ENCODE assay signal across 10 mouse cellular contexts in the genomic region with DNA sequence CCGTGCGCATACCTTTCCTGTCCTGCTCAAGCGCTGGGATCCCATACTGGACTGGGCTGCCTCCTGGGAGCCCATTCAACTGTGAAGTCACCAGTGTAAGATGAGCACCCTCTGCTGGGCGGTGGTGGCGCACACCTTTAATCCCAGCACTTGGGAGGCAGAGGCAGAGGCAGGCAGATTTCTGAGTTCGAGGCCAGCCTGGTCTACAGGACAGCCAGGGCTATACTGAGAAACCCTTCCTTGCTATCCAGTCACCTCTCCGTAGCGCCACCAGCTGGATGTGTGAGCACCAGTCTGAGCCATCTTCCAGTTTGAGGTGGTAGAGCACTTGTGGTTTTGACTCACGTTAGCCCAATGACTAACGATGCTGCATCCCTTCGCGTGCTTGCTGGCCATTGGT. TPM values are rescaled to one million over a fixed set of nuclear protein-coding genes. Genes with fewer than 3 reads are reported as not detected.
DNase-seq lines count a peak whose midpoint lies in the region; ATAC-seq and TF ChIP-seq lines count a peak whose summit lies in the region.
"Had no signal": no experiment of that assay in that cellular context is flagged by ENCODE, and none has a peak within 500 bp of the region (broad histone marks: within the 10 kb centered on the region; RNA-seq: fewer than 3 reads in every experiment).

No protein-coding gene starts in this region.

- H3K9ac ChIP-seq in embryonic facial prominence, embryonic 11.5 days (replicated peaks; ENCODE audit: low read length) = no peak overlapping the region
- H3K9ac ChIP-seq: embryonic facial prominence, embryonic 15.5 days; stomach, embryonic 15.5 days had no signal

- H3K27me3 ChIP-seq in embryonic facial prominence, embryonic 11.5 days (ENCODE audit: control insufficient read depth, insufficient read depth, low read length) = no peaks in the 10 kb centered on the region
- no peaks in the 10 kb centered on the region for H3K27me3 ChIP-seq in thymus, adult 2 months (ENCODE audit: control insufficient read depth, insufficient read depth, low read length)
- H3K27me3 ChIP-seq: embryonic facial prominence, embryonic 15.5 days; stomach, embryonic 15.5 days had no signal

- H3K9me3 ChIP-seq in embryonic facial prominence, embryonic 11.5 days (replicated peaks; ENCODE audit: control insufficient read depth, low read length) = no peaks in the 10 kb centered on the region
- H3K9me3 ChIP-seq: embryonic facial prominence, embryonic 15.5 days; stomach, embryonic 15.5 days had no signal

- no peak overlapping the region for H3K27ac ChIP-seq in embryonic facial prominence, embryonic 11.5 days (replicated peaks; ENCODE audit: low read depth, low read length)
- H3K27ac ChIP-seq in thymus, adult 2 months (ENCODE audit: control insufficient read depth, insufficient read depth, low read length) = no peak overlapping the region
- H3K27ac ChIP-seq: embryonic facial prominence, embryonic 15.5 days; stomach, embryonic 15.5 days had no signal

- no peak for ATAC-seq in embryonic facial prominence, embryonic 11.5 days (replicated peaks; ENCODE audit: insufficient number of reproducible peaks, low FRiP score, low TSS enrichment, low read depth)
- ATAC-seq in erythroblast, adult 5-6 weeks (replicated peaks; ENCODE audit: low FRiP score, poor library complexity, severe bottlenecking) = no peak

- peak; percentile 34 to 41 for DNase-seq in cerebellum, postnatal 10 days
- no peak for DNase-seq in cerebellum, adult 8-10 months
- peak; percentile 16 for DNase-seq in ovary, postnatal 36 days (ENCODE audit: low spot score)
- DNase-seq in ovary, adult 18-20 months (ENCODE audit: low spot score) = no peak
- peak; percentile 19 for DNase-seq in embryonic facial prominence, embryonic 11.5 days (ENCODE audit: low spot score)
- peak; percentile 53 for DNase-seq in thymus, adult 2 months
- DNase-seq in frontal cortex, adult 2 months (ENCODE audit: extremely low spot score in 1 of 2, low spot score in 1 of 2) = no peak

- TF ChIP-seq POLR2A in thymus, adult 2 months (IDR thresholded peaks at IDR 0.05; ENCODE audit: control insufficient read depth, extremely low read depth, insufficient read depth, low read length, poor library complexity) = no peak

- no peak overlapping the region for H3K4me2 ChIP-seq in embryonic facial prominence, embryonic 11.5 days (ENCODE audit: low read depth, low read length)
- H3K4me2 ChIP-seq: embryonic facial prominence, embryonic 15.5 days; stomach, embryonic 15.5 days had no signal

- no peak for TF ChIP-seq CTCF in thymus, adult 2 months (IDR thresholded peaks at IDR 0.05; ENCODE audit: borderline replicate concordance, control insufficient read depth, extremely low read depth, insufficient read depth, low read length, poor library complexity)

- no peaks in the 10 kb centered on the region for H3K4me1 ChIP-seq in embryonic facial prominence, embryonic 11.5 days (ENCODE audit: control insufficient read depth, insufficient read depth, low read length)
- peaks cover 9% of the 10 kb centered on the region for H3K4me1 ChIP-seq in thymus, adult 2 months (replicated peaks; ENCODE audit: control insufficient read depth, insufficient read depth, low read length)

- H3K4me3 ChIP-seq in embryonic facial prominence, embryonic 11.5 days (ENCODE audit: low read depth, low read length) = no peak overlapping the region
- no peak overlapping the region for H3K4me3 ChIP-seq in thymus, adult 2 months (ENCODE audit: control insufficient read depth, insufficient read depth, low read length)
- H3K4me3 ChIP-seq: embryonic facial prominence, embryonic 15.5 days; stomach, embryonic 15.5 days had no signal

- H3K36me3 ChIP-seq in embryonic facial prominence, embryonic 11.5 days (replicated peaks; ENCODE audit: control insufficient read depth, insufficient read depth, low read depth, low read length) = no peaks in the 10 kb centered on the region
- H3K36me3 ChIP-seq in thymus, adult 2 months (ENCODE audit: control insufficient read depth, insufficient read depth, low read length) = no peaks in the 10 kb centered on the region
- H3K36me3 ChIP-seq: embryonic facial prominence, embryonic 15.5 days had no signal

- 57% methylated on average over 12 of the region's 12 CpGs for WGBS in embryonic facial prominence, embryonic 11.5 days
- 81% methylated on average over 12 of the region's 12 CpGs for WGBS in thymus, adult 2 months

RNA-seq across cellular contexts. Expression of a gene that starts 3.0 kb away (rescaled TPM):
- 137 and 140 TPM in 2 replicates for polyA plus RNA-seq in embryonic facial prominence, embryonic 11.5 days (2014; fragmentation: Nextera tagmentation; extraction: Ambion mirVana)
- 88.9 and 92.2 TPM in 2 replicates for polyA plus RNA-seq in thymus, adult 2 months (2012; rRNA removed)
- 36.8 and 37.9 TPM in 2 replicates for total RNA-seq in erythroblast, adult 5-6 weeks (2015; ENCODE audit: low replicate concordance)
- 25.2 and 64.4 TPM in 2 replicates for total RNA-seq in erythroblast, adult 5-6 weeks (2017; ENCODE audit: low replicate concordance)
- polyA plus RNA-seq in frontal cortex, adult 2 months (2012; rRNA removed) = 49.8 and 56.4 TPM in 2 replicates

RNA-seq across cellular contexts. Expression of a gene that starts 48.0 kb away (rescaled TPM):
- 0.17 and 0.50 TPM in 2 replicates for polyA plus RNA-seq in embryonic facial prominence, embryonic 11.5 days (2014; fragmentation: Nextera tagmentation; extraction: Ambion mirVana)
- polyA plus RNA-seq in thymus, adult 2 months (2012; rRNA removed) = 1.1 and 1.3 TPM in 2 replicates
- total RNA-seq in erythroblast, adult 5-6 weeks (2015; ENCODE audit: low replicate concordance) = 8.8 and 13.0 TPM in 2 replicates
- 12.6 and 16.9 TPM in 2 replicates for total RNA-seq in erythroblast, adult 5-6 weeks (2017; ENCODE audit: low replicate concordance)
- 10.7 and 10.8 TPM in 2 replicates for polyA plus RNA-seq in frontal cortex, adult 2 months (2012; rRNA removed)

RNA-seq across cellular contexts. Expression of a gene that starts 52.0 kb away (rescaled TPM):
- polyA plus RNA-seq in embryonic facial prominence, embryonic 11.5 days (2014; fragmentation: Nextera tagmentation; extraction: Ambion mirVana) = 0.43 and 0.46 TPM in 2 replicates
- 0.03 TPM in 1 of 2 replicates, not detected in the other for polyA plus RNA-seq in thymus, adult 2 months (2012; rRNA removed)
- total RNA-seq in erythroblast, adult 5-6 weeks (2015; ENCODE audit: low replicate concordance) = not detected in 2 replicates
- total RNA-seq in erythroblast, adult 5-6 weeks (2017; ENCODE audit: low replicate concordance) = 0.34 TPM in 1 of 2 replicates, not detected in the other
- 0.02 TPM in 2 replicates for polyA plus RNA-seq in frontal cortex, adult 2 months (2012; rRNA removed)

RNA-seq across cellular contexts. Expression of a gene that starts 52.6 kb away (rescaled TPM):
- 0.25 and 0.31 TPM in 2 replicates for polyA plus RNA-seq in embryonic facial prominence, embryonic 11.5 days (2014; fragmentation: Nextera tagmentation; extraction: Ambion mirVana)
- polyA plus RNA-seq in thymus, adult 2 months (2012; rRNA removed) = 0.44 and 0.46 TPM in 2 replicates
- total RNA-seq in erythroblast, adult 5-6 weeks (2015; ENCODE audit: low replicate concordance) = not detected in 2 replicates
- not detected in 2 replicates for total RNA-seq in erythroblast, adult 5-6 weeks (2017; ENCODE audit: low replicate concordance)
- 0.16 and 0.42 TPM in 2 replicates for polyA plus RNA-seq in frontal cortex, adult 2 months (2012; rRNA removed)

Comparison
In these comparisons a context has a peak if more than half of its experiments do, and no peak if none do; other contexts are left out.
1. DNase-seq: peak in cerebellum, postnatal 10 days (2 of 2), ovary, postnatal 36 days (single experiment), embryonic facial prominence, embryonic 11.5 days (single experiment) and thymus, adult 2 months (single experiment); none in cerebellum, adult 8-10 months (single experiment), ovary, adult 18-20 months (single experiment) and frontal cortex, adult 2 months (0 of 2).